Mouse (Mus musculus): ENCODE data around the gene Aunip.

DNA sequence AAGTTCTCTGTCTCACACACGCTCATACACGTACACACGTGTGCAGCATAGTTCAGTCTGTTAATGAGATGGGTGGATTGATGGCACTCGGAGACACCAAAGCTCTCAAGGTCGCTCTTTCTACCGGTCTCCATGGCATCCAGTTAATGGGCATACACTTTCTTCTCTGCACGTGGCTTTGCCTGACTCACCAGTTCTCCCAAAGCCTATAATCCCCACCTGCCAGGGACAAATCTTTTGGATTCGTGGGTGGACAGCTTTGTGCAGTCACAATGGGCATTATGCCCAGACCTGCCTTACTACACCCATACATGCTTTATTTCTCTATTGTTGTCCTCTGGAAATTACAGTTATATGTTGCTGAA is 25.0 kb downstream of the Aunip start:
- TF ChIP-seq POLR2A (IDR thresholded peaks at IDR 0.05; ENCODE audit: insufficient read depth, low read depth, low read length) (no peak), CTCF (IDR thresholded peaks at IDR 0.05; ENCODE audit: insufficient read depth, low read depth, low read length) (no peak)
